Mouse (Mus musculus): Measurements from ENCODE around the gene Serpina3m. TPM values are rescaled to one million over a fixed set of nuclear protein-coding genes. Genes with fewer than 3 reads are reported as not detected.

Serpina3m gene
- total and polyA plus RNA-seq, 3 experiments = not detected

- Histone ChIP-seq H3K4me3 (replicated peaks in 1 of 3; ENCODE audit: low read depth in 2 of 3, low read length in 2 of 3, poor library complexity in 1 of 3) (no peak overlapping the region), H3K9ac (ENCODE audit: insufficient read depth, low read depth) (no peak overlapping the region), H3K9me3 (replicated peaks; ENCODE audit: low read length) (no peaks in the 10 kb centered on the region), H3K27ac (ENCODE audit: insufficient read depth, low read depth) (no peak overlapping the region), H3K27me3 (replicated peaks) (peaks cover 72% of the 10 kb centered on the region), H3K36me3 (replicated peaks in 1 of 2; ENCODE audit: control insufficient read depth in 1 of 2, insufficient read depth in 1 of 2, low read length in 1 of 2) (no peaks in the 10 kb centered on the region), H3K79me2 (replicated peaks; ENCODE audit: control insufficient read depth, extremely low read depth, insufficient read depth, poor library complexity, severe bottlenecking) (no peaks in the 10 kb centered on the region), H3K4me1 (ENCODE audit: control insufficient read depth in 1 of 2, insufficient read depth in 2 of 2) (peaks cover 0 to 2% of the 10 kb centered on the region in 2 experiments; a peak in 1 of 4 replicates), H3K4me2 (ENCODE audit: insufficient read depth, low read depth, poor library complexity, severe bottlenecking) (no peak overlapping the region)
- TF ChIP-seq ETS1 (conservative IDR thresholded peaks at IDR 0.05; ENCODE audit: low read depth, low read length) (no peak), NRF1 (IDR thresholded peaks at IDR 0.05; ENCODE audit: low read depth, low read length) (no peak), CTCF (conservative IDR thresholded peaks at IDR 0.05 in 1 of 2, IDR thresholded peaks at IDR 0.05 in 1 of 2; ENCODE audit: low read depth in 2 of 2, low read length in 2 of 2) (peak; percentile 77 to 93), MAZ (IDR thresholded peaks at IDR 0.05; ENCODE audit: low read depth, low read length) (no peak), SIN3A (IDR thresholded peaks at IDR 0.05; ENCODE audit: low read length) (no peak), SMC3 (IDR thresholded peaks at IDR 0.05; ENCODE audit: low read depth, low read length) (peak; percentile 63), USF2 (conservative IDR thresholded peaks at IDR 0.05; ENCODE audit: low read depth, low read length) (no peak), RAD21 (IDR thresholded peaks at IDR 0.05; ENCODE audit: low read depth, low read length) (peak; percentile 87), E2F4 (IDR thresholded peaks at IDR 0.05; ENCODE audit: insufficient replicate concordance, low read depth, low read length) (no peak), ZNF384 (IDR thresholded peaks at IDR 0.05; ENCODE audit: low read depth, low read length) (no peak), JUN (IDR thresholded peaks at IDR 0.05; ENCODE audit: insufficient read depth, low read depth, low read length) (no peak), HCFC1 (IDR thresholded peaks at IDR 0.05; ENCODE audit: low read depth, low read length) (no peak), UBTF (IDR thresholded peaks at IDR 0.05; ENCODE audit: low read depth, low read length) (no peak), USF1 (IDR thresholded peaks at IDR 0.05; ENCODE audit: low read depth, low read length) (no peak), RCOR1 (conservative IDR thresholded peaks at IDR 0.05; ENCODE audit: low read depth, low read length) (no peak), POLR2AphosphoS2 (IDR thresholded peaks at IDR 0.05; ENCODE audit: low read depth, low read length) (no peak), IRF4 (IDR thresholded peaks at IDR 0.05; ENCODE audit: low read depth, low read length) (no peak), ELF1 (IDR thresholded peaks at IDR 0.05; ENCODE audit: low read depth, low read length) (no peak), POLR2A (IDR thresholded peaks at IDR 0.05; ENCODE audit: low read depth, low read length) (no peak), JUND (conservative IDR thresholded peaks at IDR 0.05; ENCODE audit: low read depth, low read length) (no peak), TCF12 (IDR thresholded peaks at IDR 0.05; ENCODE audit: low read depth, low read length) (no peak), ZKSCAN1 (IDR thresholded peaks at IDR 0.05; ENCODE audit: borderline replicate concordance, low read depth, low read length) (no peak)
- dilution Hi-C loops (cut with MboI; ENCODE audit: extremely low pct_ligation_motif_present, extremely low pct_unique_long_range_greater_than_20kb, low sequenced_read_pairs) = no loop called here
- DNase-seq (ENCODE audit: extremely low read depth) = peak; percentile 49
- in situ Hi-C loops (cut with MboI; ENCODE audit: low pct_ligation_motif_present, low pct_unique_long_range_greater_than_20kb, low sequenced_read_pairs) = loop anchor here (25.0 kb wide), 1 partner anchor 497 kb away; no protein-coding TSS in a partner anchor
Measured at GRCm38 (mm10) chr12:104440087-104440760, 101.9 kb downstream of the Serpina3m start.

Data from CH12.LX (cell line).